Mouse (Mus musculus): Measurements from ENCODE around the gene Ankrd12.
A peak's percentile ranks its signal among the peaks of the same experiment; 100 is the strongest.

The Ankrd12 gene

GRCm38 (mm10) chr17:65967751-65968150 lies 109.1 kb downstream of the Ankrd12 start:
- no peak for DNase-seq (ENCODE audit: low spot score)

- DNase-seq (ENCODE audit: low spot score): no peak
Measured at GRCm38 (mm10) chr17:65962263-65962662, 114.6 kb downstream of the Ankrd12 start.

- DNase-seq (ENCODE audit: low spot score): peak; percentile 19
Measured at GRCm38 (mm10) chr17:65961606-65962136, 115.2 kb downstream of the Ankrd12 start.

GRCm38 (mm10) chr17:65959011-65959410 lies 117.9 kb downstream of the Ankrd12 start:
- no peak for DNase-seq (ENCODE audit: low spot score)

GRCm38 (mm10) chr17:65958366-65958765 lies 118.5 kb downstream of the Ankrd12 start:
- DNase-seq (ENCODE audit: low spot score): no peak

- DNase-seq (ENCODE audit: low spot score): no peak
Measured at GRCm38 (mm10) chr17:65957782-65958325, 119.0 kb downstream of the Ankrd12 start.

GRCm38 (mm10) chr17:65956993-65957781 lies 119.7 kb downstream of the Ankrd12 start:
- DNase-seq (ENCODE audit: low spot score): no peak

- no peak for DNase-seq (ENCODE audit: low spot score)
Measured at GRCm38 (mm10) chr17:65956140-65956539, 120.7 kb downstream of the Ankrd12 start.

- no peak for DNase-seq (ENCODE audit: low spot score)
Measured at GRCm38 (mm10) chr17:65953959-65954358, 122.9 kb downstream of the Ankrd12 start.

- no peak for DNase-seq (ENCODE audit: low spot score)
Measured at GRCm38 (mm10) chr17:65952083-65952482, 124.8 kb downstream of the Ankrd12 start.

- peak; percentile 85 for DNase-seq (ENCODE audit: low spot score)
Measured at GRCm38 (mm10) chr17:65950622-65951404, 126.1 kb downstream of the Ankrd12 start, which contains the start of gene Twsg1. TSS of gene Twsg1 (minus strand) at chr17:65951226.

GRCm38 (mm10) chr17:65950183-65950582 lies 126.7 kb downstream of the Ankrd12 start:
- no peak for DNase-seq (ENCODE audit: low spot score)

- no peak for DNase-seq (ENCODE audit: low spot score)
Measured at GRCm38 (mm10) chr17:65947307-65947706, 129.6 kb downstream of the Ankrd12 start.

- no peak for DNase-seq (ENCODE audit: low spot score)
Measured at GRCm38 (mm10) chr17:65945420-65945819, 131.5 kb downstream of the Ankrd12 start.

GRCm38 (mm10) chr17:65942394-65942793 lies 134.5 kb downstream of the Ankrd12 start:
- no peak for DNase-seq (ENCODE audit: low spot score)

GRCm38 (mm10) chr17:65941275-65941674 lies 135.6 kb downstream of the Ankrd12 start:
- no peak for DNase-seq (ENCODE audit: low spot score)

- DNase-seq (ENCODE audit: low spot score): no peak
Measured at GRCm38 (mm10) chr17:65940221-65940620, 136.7 kb downstream of the Ankrd12 start.

- no peak for DNase-seq (ENCODE audit: low spot score)
Measured at GRCm38 (mm10) chr17:65939461-65940192, 137.3 kb downstream of the Ankrd12 start.

- no peak for DNase-seq (ENCODE audit: low spot score)
Measured at GRCm38 (mm10) chr17:65937671-65938070, 139.2 kb downstream of the Ankrd12 start.

GRCm38 (mm10) chr17:65933741-65934140 lies 143.1 kb downstream of the Ankrd12 start:
- DNase-seq (ENCODE audit: low spot score): no peak

- no peak for DNase-seq (ENCODE audit: low spot score)
Measured at GRCm38 (mm10) chr17:65931525-65931924, 145.4 kb downstream of the Ankrd12 start.

GRCm38 (mm10) chr17:65930960-65931359 lies 145.9 kb downstream of the Ankrd12 start:
- peak; percentile 70 for DNase-seq (ENCODE audit: low spot score)

Data from left cerebral cortex, adult 11 months (tissue).